Mouse (Mus musculus): ENCODE measurements around the gene Nrd1. TPM values are rescaled to one million over a fixed set of nuclear protein-coding genes. Genes with fewer than 3 reads are reported as not detected.

The Nrd1 gene
- polyA plus RNA-seq (2015; fragmentation: Nextera tagmentation; extraction: Ambion mirVana), result 33.5 and 33.8 TPM in 2 replicates

GRCm38 (mm10) chr4:108999999-109000950 is at the start of gene Nrd1:
Gene Nrd1, plus strand, starts transcription at chr4:109000655.
- Histone ChIP-seq H3K4me1 (ENCODE audit: control insufficient read depth, low read depth, low read length) (peaks cover 9% of the 10 kb centered on the region), H3K27me3 (ENCODE audit: control insufficient read depth, insufficient read depth, low read depth, low read length) (no peaks in the 10 kb centered on the region), H3K27ac (ENCODE audit: low read length) (peak within 1 kb of the TSS; percentile 95), H3K9me3 (replicated peaks; ENCODE audit: control insufficient read depth, low read length) (no peaks in the 10 kb centered on the region), H3K36me3 (ENCODE audit: control insufficient read depth, insufficient read depth) (peaks cover 3% of the 10 kb centered on the region), H3K4me3 (ENCODE audit: low read depth, low read length) (peak within 1 kb of the TSS; percentile 93), H3K9ac (ENCODE audit: low read depth, low read length) (peak within 1 kb of the TSS; percentile 93), H3K4me2 (ENCODE audit: low read depth, low read length) (peak within 1 kb of the TSS; percentile 79)
- peak; percentile 98 for ATAC-seq (ENCODE audit: low read depth)
- WGBS (ENCODE audit: insufficient replicate concordance), result under 1% methylated on average over 58 of the region's 58 CpGs

- 59% methylated on average over 4 of the region's 4 CpGs for WGBS (ENCODE audit: insufficient replicate concordance)
- H3K4me3 ChIP-seq (ENCODE audit: low read depth, low read length), result no peak overlapping the region
- no peak overlapping the region for H3K9ac ChIP-seq (ENCODE audit: low read depth, low read length)
- no peaks in the 10 kb centered on the region for H3K9me3 ChIP-seq (replicated peaks; ENCODE audit: control insufficient read depth, low read length)
- no peaks in the 10 kb centered on the region for H3K36me3 ChIP-seq (ENCODE audit: control insufficient read depth, insufficient read depth)
- ATAC-seq (ENCODE audit: low read depth), result no peak
- H3K4me1 ChIP-seq (ENCODE audit: control insufficient read depth, low read depth, low read length), result no peaks in the 10 kb centered on the region
- no peak overlapping the region for H3K27ac ChIP-seq (ENCODE audit: low read length)
- H3K4me2 ChIP-seq (ENCODE audit: low read depth, low read length), result no peak overlapping the region
- H3K27me3 ChIP-seq (ENCODE audit: control insufficient read depth, insufficient read depth, low read depth, low read length), result no peaks in the 10 kb centered on the region
These were observed 48.8 kb upstream of the Nrd1 start for GRCm38 (mm10) chr4:108951663-108952062.

GRCm38 (mm10) chr4:108959696-108960095 is 40.8 kb upstream of the Nrd1 start:
- H3K4me3 ChIP-seq (ENCODE audit: low read depth, low read length), result no peak overlapping the region
- H3K27ac ChIP-seq (ENCODE audit: low read length), result peak overlapping the region; percentile 90
- no peaks in the 10 kb centered on the region for H3K27me3 ChIP-seq (ENCODE audit: control insufficient read depth, insufficient read depth, low read depth, low read length)
- no peaks in the 10 kb centered on the region for H3K36me3 ChIP-seq (ENCODE audit: control insufficient read depth, insufficient read depth)
- no peak overlapping the region for H3K9ac ChIP-seq (ENCODE audit: low read depth, low read length)
- 67% methylated on average over 3 of the region's 3 CpGs for WGBS (ENCODE audit: insufficient replicate concordance)
- H3K4me2 ChIP-seq (ENCODE audit: low read depth, low read length), result peak overlapping the region; percentile 37
- H3K9me3 ChIP-seq (replicated peaks; ENCODE audit: control insufficient read depth, low read length), result no peaks in the 10 kb centered on the region
- H3K4me1 ChIP-seq (ENCODE audit: control insufficient read depth, low read depth, low read length), result peaks cover 26% of the 10 kb centered on the region
- no peak for ATAC-seq (ENCODE audit: low read depth)

DNA sequence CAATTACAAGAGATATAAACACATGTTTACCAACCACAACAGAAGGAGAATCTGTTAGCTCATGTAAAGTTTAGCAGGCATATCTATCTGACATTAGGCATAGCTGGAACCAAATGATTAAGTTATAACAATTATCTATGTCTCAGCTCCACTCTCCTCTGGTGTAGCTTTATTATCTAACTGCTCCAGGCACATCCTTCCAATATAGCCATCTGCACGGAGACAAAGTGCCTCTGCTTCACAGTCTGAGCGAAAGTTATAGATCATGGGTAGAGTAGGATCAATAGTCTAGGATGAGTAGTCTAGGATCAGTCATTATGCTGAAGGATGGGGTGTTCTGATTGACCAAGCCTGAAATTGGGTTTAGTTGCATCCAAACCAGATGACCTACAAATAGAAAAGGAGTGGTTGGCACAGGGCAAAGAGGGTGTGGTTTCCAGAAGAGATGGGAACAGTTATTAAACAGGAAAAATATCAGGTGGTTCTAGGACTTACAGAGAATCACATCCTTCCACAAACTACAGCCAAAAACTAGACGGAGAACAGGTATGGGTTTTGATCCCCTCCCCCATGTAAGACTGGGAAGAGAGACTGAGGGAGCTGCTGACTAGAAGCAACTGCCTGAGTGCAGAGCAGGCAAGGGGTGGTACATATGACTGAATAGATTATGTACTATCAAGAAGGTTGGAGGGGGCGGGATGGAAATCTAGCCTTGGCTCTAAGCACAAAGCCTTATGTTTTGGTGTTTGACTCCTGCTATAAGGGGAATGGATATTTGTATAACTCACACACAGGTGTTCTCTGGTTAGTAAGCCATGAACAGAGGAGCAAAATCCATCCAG is 39.6 kb upstream of the Nrd1 start:
- H3K27ac ChIP-seq (ENCODE audit: low read length), result peak overlapping the region; percentile 85
- 28% methylated on average over 4 of the region's 4 CpGs for WGBS (ENCODE audit: insufficient replicate concordance)

DNA sequence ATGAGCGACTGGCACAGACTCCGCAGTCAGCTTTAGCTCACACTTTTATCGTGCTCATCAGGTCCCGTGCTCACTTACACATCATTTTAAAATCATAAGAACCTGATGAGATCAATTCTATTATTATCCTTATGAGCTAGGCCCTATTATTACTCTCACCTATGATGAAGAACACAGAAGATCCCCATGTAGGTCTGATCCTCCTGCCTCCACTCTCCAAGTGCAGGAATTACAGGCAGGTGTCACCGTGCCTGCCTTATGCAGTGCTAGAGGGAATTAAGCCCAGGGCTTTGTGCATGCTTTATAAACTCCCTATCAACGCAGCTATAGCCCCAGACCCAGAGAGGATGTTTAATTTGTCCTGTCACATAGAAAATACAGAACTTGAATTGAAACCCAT is 37.4 kb upstream of the Nrd1 start:
- ATAC-seq (ENCODE audit: low read depth), result no peak

More for the DNA sequence above, 39.6 kb upstream of the Nrd1 start:
- peaks cover 26% of the 10 kb centered on the region for H3K4me1 ChIP-seq (ENCODE audit: control insufficient read depth, low read depth, low read length)
- peak overlapping the region; percentile 60 for H3K4me2 ChIP-seq (ENCODE audit: low read depth, low read length)
- H3K9me3 ChIP-seq (replicated peaks; ENCODE audit: control insufficient read depth, low read length), result no peaks in the 10 kb centered on the region
- no peaks in the 10 kb centered on the region for H3K27me3 ChIP-seq (ENCODE audit: control insufficient read depth, insufficient read depth, low read depth, low read length)
- H3K36me3 ChIP-seq (ENCODE audit: control insufficient read depth, insufficient read depth), result no peaks in the 10 kb centered on the region
- peak overlapping the region; percentile 17 for H3K4me3 ChIP-seq (ENCODE audit: low read depth, low read length)
- peak overlapping the region; percentile 23; the same call in 1 of the 2 replicates for H3K9ac ChIP-seq (ENCODE audit: low read depth, low read length)
- ATAC-seq (ENCODE audit: low read depth), result peak; percentile 95

GRCm38 (mm10) chr4:108969517-108969916 is 30.9 kb upstream of the Nrd1 start:
- no peaks in the 10 kb centered on the region for H3K9me3 ChIP-seq (replicated peaks; ENCODE audit: control insufficient read depth, low read length)
- H3K27ac ChIP-seq (ENCODE audit: low read length), result no peak overlapping the region
- H3K4me2 ChIP-seq (ENCODE audit: low read depth, low read length), result no peak overlapping the region
- ATAC-seq (ENCODE audit: low read depth), result peak; percentile 37; the same call in 1 of the 2 replicates
- peaks cover 5% of the 10 kb centered on the region; the same call in 1 of the 2 replicates for H3K4me1 ChIP-seq (ENCODE audit: control insufficient read depth, low read depth, low read length)
- no peaks in the 10 kb centered on the region for H3K36me3 ChIP-seq (ENCODE audit: control insufficient read depth, insufficient read depth)
- 21% methylated on average over 3 of the region's 3 CpGs for WGBS (ENCODE audit: insufficient replicate concordance)
- no peaks in the 10 kb centered on the region for H3K27me3 ChIP-seq (ENCODE audit: control insufficient read depth, insufficient read depth, low read depth, low read length)
- H3K9ac ChIP-seq (ENCODE audit: low read depth, low read length), result no peak overlapping the region
- H3K4me3 ChIP-seq (ENCODE audit: low read depth, low read length), result no peak overlapping the region

More for the DNA sequence above, 37.4 kb upstream of the Nrd1 start:
- Histone ChIP-seq H3K4me3 (ENCODE audit: low read depth, low read length) (no peak overlapping the region), H3K9ac (ENCODE audit: low read depth, low read length) (no peak overlapping the region), H3K4me2 (ENCODE audit: low read depth, low read length) (no peak overlapping the region), H3K36me3 (ENCODE audit: control insufficient read depth, insufficient read depth) (no peaks in the 10 kb centered on the region), H3K27me3 (ENCODE audit: control insufficient read depth, insufficient read depth, low read depth, low read length) (no peaks in the 10 kb centered on the region), H3K4me1 (ENCODE audit: control insufficient read depth, low read depth, low read length) (peaks cover 26% of the 10 kb centered on the region), H3K9me3 (replicated peaks; ENCODE audit: control insufficient read depth, low read length) (no peaks in the 10 kb centered on the region), H3K27ac (ENCODE audit: low read length) (no peak overlapping the region)
- 86% methylated on average over 6 of the region's 6 CpGs for WGBS (ENCODE audit: insufficient replicate concordance)

DNA sequence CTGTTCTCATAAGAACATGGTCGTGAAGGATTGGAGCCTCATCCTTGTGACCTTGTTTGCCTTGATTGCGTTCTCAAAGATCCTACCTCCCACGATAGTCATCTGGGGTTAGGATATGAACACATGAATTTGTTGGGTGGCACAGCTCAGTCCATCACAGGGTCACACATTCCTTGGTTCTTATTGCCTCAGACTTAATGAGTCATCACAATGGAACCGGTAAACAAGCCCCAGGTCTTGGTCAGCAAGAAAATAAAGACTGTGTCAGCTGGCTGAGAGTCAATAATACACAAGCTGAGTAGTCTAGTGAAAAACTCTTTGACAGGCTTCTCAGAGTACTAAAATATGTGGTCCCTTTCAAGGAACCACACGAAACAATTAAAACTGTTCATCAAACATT is 29.4 kb upstream of the Nrd1 start:
- H3K27me3 ChIP-seq (ENCODE audit: control insufficient read depth, insufficient read depth, low read depth, low read length), result no peaks in the 10 kb centered on the region
- peaks cover 5% of the 10 kb centered on the region; the same call in 1 of the 2 replicates for H3K4me1 ChIP-seq (ENCODE audit: control insufficient read depth, low read depth, low read length)
- ATAC-seq (ENCODE audit: low read depth), result no peak
- WGBS (ENCODE audit: insufficient replicate concordance), result 66% methylated on average over 5 of the region's 5 CpGs
- no peaks in the 10 kb centered on the region for H3K9me3 ChIP-seq (replicated peaks; ENCODE audit: control insufficient read depth, low read length)
- no peak overlapping the region for H3K4me2 ChIP-seq (ENCODE audit: low read depth, low read length)
- H3K36me3 ChIP-seq (ENCODE audit: control insufficient read depth, insufficient read depth), result no peaks in the 10 kb centered on the region
- H3K9ac ChIP-seq (ENCODE audit: low read depth, low read length), result no peak overlapping the region
- H3K27ac ChIP-seq (ENCODE audit: low read length), result no peak overlapping the region
- no peak overlapping the region for H3K4me3 ChIP-seq (ENCODE audit: low read depth, low read length)

DNA sequence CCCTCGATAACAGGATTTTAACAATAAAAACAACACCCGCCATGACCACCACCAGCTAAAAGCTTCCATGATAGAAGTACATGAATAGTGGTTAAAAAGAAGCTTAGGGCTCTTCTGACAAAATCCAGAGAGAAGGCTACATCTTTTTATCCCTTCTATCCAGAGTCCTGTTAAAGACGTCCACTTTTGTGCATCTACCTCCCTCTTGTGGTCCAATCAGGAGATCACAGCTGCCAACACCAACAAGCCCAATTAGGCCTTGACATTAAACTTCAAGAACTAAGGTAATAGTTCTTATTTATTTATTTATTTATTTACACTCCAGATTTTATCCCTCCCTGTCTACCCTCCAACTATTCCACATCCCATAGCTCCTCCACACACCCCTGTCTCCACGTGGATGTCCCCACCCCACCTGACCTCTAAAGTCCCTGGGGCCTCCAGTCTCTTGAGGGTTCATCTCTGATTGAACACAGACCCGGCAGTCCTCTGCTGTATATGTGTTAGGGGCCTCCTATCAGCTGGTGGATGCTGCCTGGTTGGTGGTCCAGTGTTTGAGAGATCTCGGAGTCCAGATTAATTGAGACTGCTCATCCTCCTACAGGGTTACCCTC is 23.9 kb upstream of the Nrd1 start:
- Histone ChIP-seq H3K4me2 (ENCODE audit: low read depth, low read length) (no peak overlapping the region), H3K27ac (ENCODE audit: low read length) (no peak overlapping the region), H3K27me3 (ENCODE audit: control insufficient read depth, insufficient read depth, low read depth, low read length) (no peaks in the 10 kb centered on the region; the same call in 1 of the 2 replicates), H3K4me3 (ENCODE audit: low read depth, low read length) (no peak overlapping the region), H3K36me3 (ENCODE audit: control insufficient read depth, insufficient read depth) (no peaks in the 10 kb centered on the region), H3K9me3 (replicated peaks; ENCODE audit: control insufficient read depth, low read length) (no peaks in the 10 kb centered on the region), H3K4me1 (ENCODE audit: control insufficient read depth, low read depth, low read length) (peaks cover 2% of the 10 kb centered on the region; the same call in 1 of the 2 replicates), H3K9ac (ENCODE audit: low read depth, low read length) (no peak overlapping the region)
- WGBS (ENCODE audit: insufficient replicate concordance), result 49% methylated on average over 6 of the region's 6 CpGs
- ATAC-seq (ENCODE audit: low read depth), result no peak; the same call in 1 of the 2 replicates

All from liver, embryonic 16.5 days (tissue).